Mouse (Mus musculus): ENCODE data around the gene Ms4a4b.
"Not testable (repeated sequence)": the region's sequence is repeated elsewhere in the genome, so short reads cannot be mapped to it uniquely, and the experiment has no call there.

Gene Ms4a4b

GRCm38 (mm10) chr19:11486599-11486998 lies 43.2 kb downstream of the Ms4a4b start:
- DNase-seq (ENCODE audit: low spot score), result no peak

DNA sequence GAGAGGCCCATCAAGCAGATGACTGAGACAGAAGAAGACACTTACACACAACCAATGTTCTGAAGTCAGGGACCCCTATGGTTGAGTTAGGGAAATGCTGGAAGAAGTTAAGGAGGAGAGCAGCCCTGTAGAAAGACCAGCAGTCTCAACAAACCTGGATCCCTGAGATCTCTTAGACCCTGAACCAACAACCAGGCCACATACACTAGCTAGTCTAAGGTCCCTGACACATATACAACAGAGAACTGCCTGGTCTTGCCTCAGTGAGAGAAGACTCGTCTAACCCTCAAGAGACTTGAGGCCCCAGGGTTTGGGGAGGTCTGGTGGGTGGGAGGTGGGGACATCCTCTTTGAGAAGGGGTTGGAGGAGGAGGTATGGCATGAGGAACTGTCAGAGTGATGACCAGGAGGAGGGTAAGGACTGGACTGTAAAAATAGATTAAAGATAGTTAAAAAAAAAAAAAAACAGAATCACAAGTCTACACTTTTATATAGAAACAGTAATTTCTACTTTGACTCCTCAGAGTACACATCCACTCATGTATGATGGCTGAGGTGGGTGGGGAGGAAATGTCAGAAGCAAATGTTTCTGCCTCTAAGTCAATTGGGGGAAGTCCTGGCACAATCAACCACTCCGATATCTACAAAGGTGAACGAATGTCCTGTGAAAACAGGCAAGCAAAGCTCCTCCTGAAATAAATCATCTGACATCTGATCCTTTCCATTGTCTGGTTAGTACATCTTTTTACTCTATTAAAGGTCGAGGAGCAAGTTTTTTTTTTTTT lies 48.2 kb downstream of the Ms4a4b start:
- no peak for DNase-seq (ENCODE audit: low spot score)

DNA sequence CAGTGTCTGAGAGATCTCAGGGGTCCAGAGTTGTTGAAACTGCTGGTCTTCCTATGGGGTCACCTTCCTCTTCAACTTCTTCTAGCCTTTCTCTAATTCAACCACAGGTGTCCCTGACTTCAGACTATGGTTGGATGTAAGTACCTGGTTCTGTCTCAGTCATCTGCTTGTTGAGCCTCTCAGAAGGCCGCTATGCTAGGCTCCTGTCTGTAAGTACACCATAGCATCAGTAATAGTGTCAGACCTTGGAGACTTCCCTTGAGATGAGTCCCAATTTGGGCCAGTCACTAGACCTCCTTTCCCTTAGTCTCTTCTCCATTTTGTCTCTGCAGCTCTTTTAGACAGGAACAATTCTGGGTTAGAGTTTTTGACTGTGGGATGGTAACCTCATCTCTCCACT lies 49.3 kb downstream of the Ms4a4b start:
- no peak for DNase-seq (ENCODE audit: low spot score)

GRCm38 (mm10) chr19:11494519-11494918 lies 51.2 kb downstream of the Ms4a4b start:
- DNase-seq (ENCODE audit: low spot score), result no peak

GRCm38 (mm10) chr19:11496361-11496760 lies 53.0 kb downstream of the Ms4a4b start:
- DNase-seq (ENCODE audit: low spot score), result no peak

GRCm38 (mm10) chr19:11497300-11497699 lies 53.9 kb downstream of the Ms4a4b start:
- DNase-seq (ENCODE audit: low spot score), result not testable (repeated sequence)

- no peak for DNase-seq (ENCODE audit: low spot score)
Measured at GRCm38 (mm10) chr19:11500796-11501195, 57.4 kb downstream of the Ms4a4b start.

- no peak for DNase-seq (ENCODE audit: low spot score)
Measured at GRCm38 (mm10) chr19:11501326-11501725, 58.0 kb downstream of the Ms4a4b start.

DNA sequence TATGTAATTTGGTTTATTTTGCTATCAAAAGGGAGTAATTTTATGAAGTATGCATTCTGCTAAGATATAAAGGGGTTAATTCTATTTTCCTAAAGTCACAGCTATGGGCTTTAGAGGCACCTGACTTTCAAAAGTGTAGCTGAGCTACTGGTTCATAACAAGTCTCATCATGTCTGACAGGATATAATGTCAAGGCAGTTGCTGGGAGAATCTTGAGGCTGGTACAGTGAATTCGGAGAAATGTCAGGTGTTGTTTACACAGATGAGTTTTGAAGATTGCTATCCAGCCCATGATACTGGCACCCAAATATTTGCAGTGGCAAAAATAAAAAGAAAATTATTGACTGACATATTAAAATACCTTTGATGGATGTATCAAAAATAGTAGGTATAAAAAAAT lies 61.5 kb downstream of the Ms4a4b start:
- DNase-seq (ENCODE audit: low spot score), result no peak

DNA sequence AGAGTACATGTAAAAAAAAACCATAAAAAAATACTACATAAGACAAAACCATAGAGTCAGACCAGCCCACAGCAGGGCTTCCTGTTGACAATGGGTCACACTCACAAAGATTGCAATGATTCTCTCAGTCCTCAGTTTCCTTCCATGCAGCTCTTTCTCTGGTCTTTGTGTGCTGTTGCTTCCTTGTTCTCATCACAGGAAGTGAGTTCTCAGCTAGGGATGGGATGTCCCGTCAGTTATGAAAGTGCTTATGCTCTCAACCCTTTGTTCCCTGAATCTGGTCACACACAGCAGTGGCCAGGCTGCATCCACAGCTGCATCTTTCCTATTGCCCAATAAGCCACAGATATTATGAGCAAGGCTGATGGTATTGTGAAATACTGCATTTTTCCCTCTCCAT lies 70.1 kb downstream of the Ms4a4b start:
- DNase-seq (ENCODE audit: low spot score), result no peak

DNA sequence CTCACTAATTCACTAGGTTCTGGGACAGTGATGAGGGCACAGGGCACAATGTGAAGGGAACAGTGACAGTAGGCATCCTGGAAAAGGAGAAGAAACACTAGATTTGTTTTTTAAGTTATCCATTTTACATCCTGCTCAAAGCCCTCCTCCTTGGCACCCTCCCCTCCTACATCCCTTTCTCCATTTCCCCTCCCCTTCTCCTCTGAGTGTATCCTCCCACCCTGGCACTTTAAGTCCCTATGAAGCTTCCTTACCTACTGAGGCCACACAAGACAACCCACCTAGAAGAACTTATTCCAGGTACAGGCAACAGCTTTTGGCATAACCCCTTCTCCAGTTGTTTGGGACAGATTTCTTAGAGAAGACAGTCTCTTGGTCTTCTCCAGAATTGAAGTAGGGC lies 72.9 kb downstream of the Ms4a4b start, which contains the start of gene Ms4a6b:
TSS of gene Ms4a6b (plus strand) at position 267 of the 400 bp plus-strand sequence.
- no peak for DNase-seq (ENCODE audit: low spot score)
